Mouse (Mus musculus) hindbrain, embryonic 10.5 days (tissue): Measurements from ENCODE around the gene Fndc3b. TPM values are rescaled to one million over a fixed set of nuclear protein-coding genes. Genes with fewer than 3 reads are reported as not detected.

Experiments
- DNase-seq: peaks from one replicate; pipeline ENCODE4 v3.0.0-alpha.2; 2017; ENCODE audit warnings: low spot score
- H3K27ac ChIP-seq: fragments of 300-500 bp; sonication (generic); 2 replicates; pipeline ENCODE4 v1.5.1; 2016; ENCODE audit warnings: mild to moderate bottlenecking, moderate library complexity
- H3K27me3 ChIP-seq: fragments of 300-500 bp; sonication (generic); 2 replicates; pipeline ENCODE4 v1.6.1; 2016; ENCODE audit warnings: mild to moderate bottlenecking; ENCODE audit not compliant: poor library complexity, insufficient read depth, severe bottlenecking
- H3K36me3 ChIP-seq: fragments of 300-500 bp; sonication (generic); 2 replicates; pipeline ENCODE4 v1.6.1; 2016; ENCODE audit warnings: mild to moderate bottlenecking, moderate library complexity
- H3K4me1 ChIP-seq: fragments of 300-500 bp; sonication (generic); replicated peaks from 2 replicates; pipeline ENCODE4 v1.6.1; 2016; ENCODE audit warnings: mild to moderate bottlenecking
- H3K4me3 ChIP-seq: fragments of 300-500 bp; sonication (generic); 2 replicates; pipeline ENCODE4 v1.5.1; 2016; ENCODE audit warnings: mild to moderate bottlenecking, moderate library complexity
- H3K9me3 ChIP-seq: fragments of 300-500 bp; sonication (generic); 2 replicates; pipeline ENCODE4 v1.6.1; 2016; ENCODE audit warnings: mild to moderate bottlenecking, moderate library complexity
- WGBS: fragments of 180-500 bp; shearing (Covaris S2); methylation state at CpG from one replicate; pipeline ENCODE4 v1.1.7; 2016; 5-methylcytosine and 5-hydroxymethylcytosine counted together
- polyA plus RNA-seq: library from polyadenylated mRNA; unstranded; fragments of >200 nt; fragmentation: Nextera tagmentation; extraction: Ambion mirVana; gene quantifications from 2 replicates; pipeline ENCODE4 v1.2.1, GENCODE M21; 2016

The Fndc3b gene
- polyA plus RNA-seq, 1 experiment from 2014 or later = 11.2 TPM

GRCm38 (mm10) chr3:27389923-27390322, 321.2 kb downstream of the Fndc3b start:
- Histone ChIP-seq H3K36me3 (no peaks in the 10 kb centered on the region), H3K4me1 (no peaks in the 10 kb centered on the region), H3K27ac (no peak overlapping the region), H3K9me3 (no peaks in the 10 kb centered on the region), H3K27me3 (no peaks in the 10 kb centered on the region), H3K4me3 (no peak overlapping the region)
- 78% methylated on average over 1 of the region's 1 CpGs for WGBS
- DNase-seq = no peak

DNA sequence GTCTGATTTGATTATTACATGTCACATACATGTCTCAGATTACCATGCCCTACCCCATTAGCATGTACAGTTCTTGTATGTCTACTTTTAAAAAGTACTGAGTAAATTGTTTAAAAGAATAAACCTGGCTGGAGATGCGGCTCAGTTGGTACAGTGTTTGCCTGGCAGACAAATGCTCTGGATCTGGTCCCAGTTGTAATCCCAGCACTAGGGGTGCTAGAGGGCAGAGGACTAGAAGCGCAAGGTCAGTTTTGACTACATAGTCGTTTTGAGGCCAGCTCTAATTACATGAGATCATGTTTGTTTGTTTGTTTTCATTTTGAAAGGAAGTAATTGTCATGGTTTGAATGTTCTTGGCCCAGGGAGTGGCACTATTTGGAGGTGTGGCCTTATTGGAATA, 326.3 kb downstream of the Fndc3b start:
- H3K4me3 ChIP-seq = no peak overlapping the region
- H3K27ac ChIP-seq = no peak overlapping the region
- 71% methylated on average over 3 of the region's 3 CpGs for WGBS
- H3K27me3 ChIP-seq = no peaks in the 10 kb centered on the region
- no peak for DNase-seq
- H3K9me3 ChIP-seq = no peaks in the 10 kb centered on the region
- no peaks in the 10 kb centered on the region for H3K4me1 ChIP-seq
- no peaks in the 10 kb centered on the region for H3K36me3 ChIP-seq

DNA sequence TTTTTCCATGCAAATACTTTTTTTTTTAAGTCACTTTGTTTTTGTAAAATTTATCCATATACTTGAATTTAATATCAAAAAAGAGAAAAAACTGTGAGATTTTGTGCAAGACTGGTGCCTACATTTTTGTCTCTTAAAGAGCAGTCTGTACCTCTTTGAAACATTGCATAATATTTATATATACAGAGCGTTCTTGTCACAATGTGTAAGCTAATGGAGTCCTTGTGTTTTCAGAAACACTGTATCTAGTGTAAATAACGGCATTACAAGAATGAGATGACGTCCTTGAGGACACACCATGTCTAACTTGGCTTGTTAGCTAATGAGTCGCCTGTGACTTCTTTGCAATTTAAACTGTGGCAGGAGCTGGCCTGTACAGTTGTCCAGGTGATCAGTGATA, 333.2 kb downstream of the Fndc3b start:
- 81% methylated on average over 4 of the region's 4 CpGs for WGBS
- Histone ChIP-seq H3K27ac (no peak overlapping the region), H3K27me3 (peaks cover 20% of the 10 kb centered on the region), H3K4me1 (no peaks in the 10 kb centered on the region), H3K4me3 (no peak overlapping the region), H3K36me3 (no peaks in the 10 kb centered on the region), H3K9me3 (no peaks in the 10 kb centered on the region)
- DNase-seq = no peak

DNA sequence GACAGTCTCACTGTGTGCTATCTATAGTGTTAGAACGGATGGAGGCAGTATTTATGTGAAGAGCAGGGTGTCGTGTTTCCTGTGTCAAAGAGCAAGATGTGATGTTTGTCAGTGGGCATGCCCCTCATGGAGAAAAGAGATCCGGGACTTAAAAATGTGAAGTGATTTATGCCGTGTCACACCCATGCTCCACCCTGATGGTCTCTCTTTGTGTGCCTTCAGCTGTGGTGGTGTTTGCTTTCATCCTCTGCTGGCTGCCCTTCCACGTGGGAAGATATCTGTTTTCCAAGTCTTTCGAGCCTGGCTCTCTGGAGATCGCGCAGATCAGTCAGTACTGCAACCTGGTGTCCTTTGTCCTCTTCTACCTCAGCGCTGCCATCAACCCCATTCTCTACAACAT, 336.7 kb downstream of the Fndc3b start:
- H3K27ac ChIP-seq = no peak overlapping the region
- H3K4me1 ChIP-seq = peaks cover 17% of the 10 kb centered on the region
- no peaks in the 10 kb centered on the region for H3K9me3 ChIP-seq
- no peaks in the 10 kb centered on the region for H3K36me3 ChIP-seq
- no peak for DNase-seq
- 62% methylated on average over 9 of the region's 9 CpGs for WGBS
- H3K27me3 ChIP-seq = peaks cover 55% of the 10 kb centered on the region
- no peak overlapping the region for H3K4me3 ChIP-seq

GRCm38 (mm10) chr3:27371725-27372650, 339.1 kb downstream of the Fndc3b start:
- Histone ChIP-seq H3K4me3 (peak overlapping the region; percentile 53), H3K4me1 (peaks cover 17% of the 10 kb centered on the region), H3K27ac (no peak overlapping the region), H3K36me3 (no peaks in the 10 kb centered on the region), H3K27me3 (peaks cover 58% of the 10 kb centered on the region), H3K9me3 (no peaks in the 10 kb centered on the region)
- peak; percentile 34 for DNase-seq
- 1% methylated on average over 77 of the region's 77 CpGs for WGBS

DNA sequence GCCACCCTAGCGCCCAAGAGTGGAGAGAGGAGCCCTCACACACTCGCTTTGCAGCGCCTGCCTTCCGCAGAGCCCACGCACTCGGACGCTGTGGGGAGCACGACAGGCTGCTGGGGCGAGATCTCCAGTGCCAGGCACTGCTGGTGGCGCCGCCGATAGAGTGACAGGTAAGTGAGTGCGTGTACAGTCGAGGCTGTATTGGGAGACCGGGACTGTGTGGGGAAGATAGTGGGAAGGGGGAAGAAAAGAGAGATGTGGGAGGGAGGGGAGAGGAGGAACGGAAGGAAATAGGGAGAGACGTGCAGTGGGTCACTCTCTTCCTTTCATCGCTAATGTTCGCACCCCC, 339.9 kb downstream of the Fndc3b start, which contains the start of gene Ghsr:
Gene Ghsr (plus strand): TSS at position 76 of the 346 bp plus-strand sequence.
- H3K27me3 ChIP-seq = peaks cover 58% of the 10 kb centered on the region
- peak within 1 kb of the TSS; percentile 53 for H3K4me3 ChIP-seq
- no peak within 1 kb of the TSS for H3K27ac ChIP-seq
- no peaks in the 10 kb centered on the region for H3K9me3 ChIP-seq
- H3K4me1 ChIP-seq = peaks cover 17% of the 10 kb centered on the region
- WGBS = 1% methylated on average over 19 of the region's 19 CpGs
- H3K36me3 ChIP-seq = no peaks in the 10 kb centered on the region
- peak; percentile 8 for DNase-seq

- Histone ChIP-seq H3K4me3 (peak overlapping the region; percentile 53), H3K9me3 (no peaks in the 10 kb centered on the region), H3K27me3 (peaks cover 58% of the 10 kb centered on the region), H3K27ac (no peak overlapping the region), H3K4me1 (peaks cover 17% of the 10 kb centered on the region), H3K36me3 (no peaks in the 10 kb centered on the region)
- DNase-seq = no peak
- WGBS = 3% methylated on average over 20 of the region's 20 CpGs
These were observed 340.4 kb downstream of the Fndc3b start for GRCm38 (mm10) chr3:27370582-27371275.

DNA sequence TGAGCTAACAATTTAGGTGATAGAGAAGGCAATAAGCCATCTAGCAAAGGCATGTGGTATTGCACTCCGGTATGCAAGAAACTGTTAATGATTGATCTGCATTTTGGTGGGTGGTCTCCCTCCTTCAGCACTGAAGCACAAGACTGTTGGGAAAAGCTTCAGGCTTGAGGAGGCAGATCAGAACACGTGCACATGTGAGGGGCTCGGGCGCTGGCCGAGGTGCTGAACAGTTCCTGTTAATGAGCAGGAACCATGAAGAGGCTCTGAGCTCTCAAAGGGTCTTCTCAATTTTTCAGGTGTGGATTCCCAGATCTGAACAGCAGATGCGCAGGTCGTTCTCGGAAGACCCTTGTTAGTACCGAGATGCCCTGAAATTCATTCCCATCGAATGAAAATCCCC, 341.0 kb downstream of the Fndc3b start:
- Histone ChIP-seq H3K27ac (no peak overlapping the region), H3K4me1 (peaks cover 17% of the 10 kb centered on the region), H3K4me3 (no peak overlapping the region), H3K27me3 (peaks cover 58% of the 10 kb centered on the region), H3K36me3 (no peaks in the 10 kb centered on the region), H3K9me3 (no peaks in the 10 kb centered on the region)
- WGBS = 6% methylated on average over 10 of the region's 10 CpGs
- DNase-seq = peak; percentile 76

Other genes with a start within 250 kb of the Fndc3b start
- not detected in 2 replicates for gene Tmem212, start 185.1 kb upstream of the Fndc3b start, polyA plus RNA-seq
- 2.8 and 3.2 TPM in 2 replicates for gene Pld1, start 227.4 kb upstream of the Fndc3b start, polyA plus RNA-seq